Mouse (Mus musculus) midbrain, embryonic 13.5 days (tissue): ENCODE measurements around the gene Sh3rf1. TPM values are rescaled to one million over a fixed set of nuclear protein-coding genes. Genes with fewer than 3 reads are reported as not detected.
"Not testable (repeated sequence)": the region's sequence is repeated elsewhere in the genome, so short reads cannot be mapped to it uniquely, and the experiment has no call there.

Experiments
- ATAC-seq: fragments of 200-750 bp; cut with Nextera tagmentation; 2 replicates; pipeline ENCODE4 v1.8.0; 2017; ENCODE audit warnings: mild to moderate bottlenecking, moderate TSS enrichment, moderate library complexity
- H3K27ac ChIP-seq: fragments of 300-500 bp; sonication (generic); 2 replicates; pipeline ENCODE4 v1.5.1; 2015; ENCODE audit warnings: inconsistent platforms, mild to moderate bottlenecking, moderate library complexity
- H3K27me3 ChIP-seq: fragments of 300-500 bp; sonication (generic); 2 replicates; pipeline ENCODE4 v1.6.1; 2015; ENCODE audit warnings: mild to moderate bottlenecking, inconsistent platforms
- H3K36me3 ChIP-seq: fragments of 300-500 bp; sonication (generic); 2 replicates; pipeline ENCODE4 v1.6.1; 2015; ENCODE audit warnings: mild to moderate bottlenecking, inconsistent platforms
- H3K4me1 ChIP-seq: fragments of 300-500 bp; sonication (generic); replicated peaks from 2 replicates; pipeline ENCODE4 v1.6.1; 2015; ENCODE audit warnings: inconsistent platforms
- H3K4me2 ChIP-seq: fragments of 300-500 bp; sonication (generic); replicated peaks from 2 replicates; pipeline ENCODE4 v1.6.1; 2015; ENCODE audit warnings: moderate library complexity, mild to moderate bottlenecking, inconsistent platforms
- H3K4me3 ChIP-seq: fragments of 300-500 bp; sonication (generic); replicated peaks from 2 replicates; pipeline ENCODE4 v1.5.1; 2015; ENCODE audit warnings: mild to moderate bottlenecking, inconsistent platforms
- H3K9ac ChIP-seq: fragments of 300-500 bp; sonication (generic); replicated peaks from 2 replicates; pipeline ENCODE4 v1.6.1; 2015; ENCODE audit warnings: mild to moderate bottlenecking, inconsistent platforms
- H3K9me3 ChIP-seq: fragments of 300-500 bp; sonication (generic); 2 replicates; pipeline ENCODE4 v1.6.1; 2016; ENCODE audit warnings: mild to moderate bottlenecking, inconsistent platforms
- WGBS: fragments of 180-500 bp; shearing (Covaris S2); methylation state at CpG from one replicate; pipeline ENCODE4 v1.1.7; 2015; 5-methylcytosine and 5-hydroxymethylcytosine counted together
- polyA plus RNA-seq: library from polyadenylated mRNA; unstranded; fragments of >200 nt; fragmentation: Nextera tagmentation; extraction: Ambion mirVana; gene quantifications from 2 replicates; pipeline ENCODE4 v1.2.1, GENCODE M21; 2015

Gene Sh3rf1
- polyA plus RNA-seq, 1 experiment from 2014 or later, result 29.8 TPM

GRCm38 (mm10) chr8:61397139-61397538 is 173.5 kb downstream of the Sh3rf1 start:
- H3K9me3 ChIP-seq, result no peaks in the 10 kb centered on the region
- H3K36me3 ChIP-seq, result peaks cover 17% of the 10 kb centered on the region
- H3K9ac ChIP-seq, result no peak overlapping the region
- no peaks in the 10 kb centered on the region for H3K27me3 ChIP-seq
- 88% methylated on average over 2 of the region's 2 CpGs for WGBS
- H3K4me1 ChIP-seq, result no peaks in the 10 kb centered on the region
- no peak overlapping the region for H3K4me3 ChIP-seq
- H3K4me2 ChIP-seq, result no peak overlapping the region
- H3K27ac ChIP-seq, result no peak overlapping the region
- no peak for ATAC-seq

DNA sequence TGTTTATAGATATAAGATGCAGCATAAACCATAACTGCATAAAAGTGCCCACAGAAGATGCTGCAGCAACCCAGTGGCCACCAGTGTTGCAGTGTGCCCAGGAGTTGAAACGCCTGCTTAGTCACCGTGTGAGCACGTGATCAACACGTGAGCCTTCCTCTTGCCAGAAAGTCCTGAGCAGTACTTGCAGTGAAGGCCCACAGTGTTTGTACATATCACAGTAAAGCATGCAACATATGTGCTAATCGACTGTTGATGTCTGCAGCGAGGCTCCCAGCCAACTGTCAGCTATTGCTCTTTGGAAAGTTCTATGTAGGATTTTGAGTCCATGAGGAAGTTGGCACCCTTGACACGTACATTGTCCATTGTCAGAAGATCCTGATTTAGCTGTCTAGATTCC is 174.1 kb downstream of the Sh3rf1 start:
- peaks cover 17% of the 10 kb centered on the region for H3K36me3 ChIP-seq
- H3K27ac ChIP-seq, result no peak overlapping the region
- peaks cover 3% of the 10 kb centered on the region for H3K4me1 ChIP-seq
- H3K27me3 ChIP-seq, result no peaks in the 10 kb centered on the region
- 95% methylated on average over 7 of the region's 7 CpGs for WGBS
- H3K9ac ChIP-seq, result no peak overlapping the region
- no peak overlapping the region for H3K4me2 ChIP-seq
- ATAC-seq, result no peak
- H3K9me3 ChIP-seq, result no peaks in the 10 kb centered on the region
- H3K4me3 ChIP-seq, result no peak overlapping the region

DNA sequence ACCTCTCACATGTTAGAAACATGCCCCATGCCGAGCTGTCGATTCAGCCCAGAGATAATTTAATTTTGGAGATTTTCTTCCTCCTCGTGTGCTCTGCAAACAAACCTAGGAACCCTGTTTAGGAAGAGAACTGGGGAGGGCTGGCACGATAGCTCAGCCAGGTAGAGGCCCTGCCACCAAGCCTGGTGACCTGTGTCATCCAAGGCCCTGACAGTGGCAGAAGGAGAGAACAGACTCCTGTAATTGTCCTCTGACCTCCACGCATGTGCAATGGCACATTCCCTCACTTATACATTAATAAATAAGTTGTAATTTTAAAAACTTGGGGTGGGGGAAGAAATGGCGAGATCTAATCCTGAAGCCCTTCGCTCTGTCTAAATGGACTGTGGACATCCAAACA is 179.2 kb downstream of the Sh3rf1 start:
- no peak overlapping the region for H3K9ac ChIP-seq
- no peaks in the 10 kb centered on the region for H3K36me3 ChIP-seq
- H3K27ac ChIP-seq, result peak overlapping the region; percentile 89
- peaks cover 27% of the 10 kb centered on the region for H3K4me1 ChIP-seq
- no peak overlapping the region for H3K4me3 ChIP-seq
- peak; percentile 46; the same call in 1 of the 2 replicates for ATAC-seq
- H3K4me2 ChIP-seq, result no peak overlapping the region
- no peaks in the 10 kb centered on the region for H3K27me3 ChIP-seq
- no peaks in the 10 kb centered on the region for H3K9me3 ChIP-seq
- WGBS, result 61% methylated on average over 7 of the region's 7 CpGs

DNA sequence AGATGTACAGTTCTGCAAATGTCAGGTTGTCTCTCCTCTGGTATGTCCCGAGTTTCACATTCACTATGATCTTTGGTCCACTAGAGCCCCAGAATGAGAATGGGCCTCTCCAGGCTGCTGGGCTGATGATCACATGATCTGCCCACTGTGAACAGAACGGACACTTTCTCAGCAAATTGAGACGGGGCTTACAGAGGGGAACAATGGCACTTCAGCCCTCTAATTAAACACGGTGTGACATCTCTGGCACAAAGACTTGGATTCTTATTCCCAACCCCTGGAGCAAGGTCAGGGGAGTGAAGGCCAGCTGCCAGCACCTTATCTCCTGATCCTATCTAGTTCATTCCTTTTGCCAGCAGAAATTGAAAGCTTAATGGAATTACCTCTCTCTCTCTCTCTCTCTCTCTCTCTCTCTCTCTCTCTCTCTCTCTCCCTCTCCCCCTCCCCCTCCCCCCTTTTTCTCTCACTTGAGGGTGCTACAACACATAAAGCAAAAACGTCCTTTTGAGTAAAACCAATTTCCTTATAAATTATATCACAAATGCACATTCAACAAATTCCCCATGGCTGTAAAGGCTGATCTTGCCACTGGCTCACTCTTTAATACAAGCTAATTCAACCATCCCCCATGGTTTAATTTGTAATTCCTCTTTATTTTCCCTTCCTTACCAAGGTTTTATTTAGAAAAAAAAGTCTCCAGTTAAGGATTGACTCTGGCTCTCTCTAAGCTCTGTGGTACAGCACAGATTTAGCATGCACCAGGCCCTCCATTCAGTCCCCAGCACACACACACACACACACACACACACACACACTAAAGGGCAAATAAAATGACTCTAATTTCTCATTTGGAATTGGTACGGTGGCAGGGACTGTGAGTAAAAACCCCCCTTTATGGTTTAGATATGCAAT is 179.8 kb downstream of the Sh3rf1 start:
- Histone ChIP-seq H3K27me3 (no peaks in the 10 kb centered on the region), H3K36me3 (no peaks in the 10 kb centered on the region), H3K9ac (no peak overlapping the region), H3K4me3 (no peak overlapping the region), H3K4me2 (peak overlapping the region; percentile 19; the same call in 1 of the 2 replicates), H3K4me1 (peaks cover 27% of the 10 kb centered on the region), H3K9me3 (no peaks in the 10 kb centered on the region), H3K27ac (peak overlapping the region; percentile 89)
- WGBS, result 2% methylated on average over 6 of the region's 6 CpGs
- ATAC-seq, result peak; percentile 88

GRCm38 (mm10) chr8:61404178-61404560 is 180.5 kb downstream of the Sh3rf1 start:
- Histone ChIP-seq H3K4me2 (no peak overlapping the region), H3K27me3 (no peaks in the 10 kb centered on the region), H3K4me1 (peaks cover 27% of the 10 kb centered on the region), H3K9me3 (no peaks in the 10 kb centered on the region), H3K27ac (peak overlapping the region; percentile 89), H3K36me3 (no peaks in the 10 kb centered on the region), H3K9ac (no peak overlapping the region), H3K4me3 (no peak overlapping the region)
- ATAC-seq, result peak; percentile 85
- WGBS, result 7% methylated on average over 3 of the region's 3 CpGs

DNA sequence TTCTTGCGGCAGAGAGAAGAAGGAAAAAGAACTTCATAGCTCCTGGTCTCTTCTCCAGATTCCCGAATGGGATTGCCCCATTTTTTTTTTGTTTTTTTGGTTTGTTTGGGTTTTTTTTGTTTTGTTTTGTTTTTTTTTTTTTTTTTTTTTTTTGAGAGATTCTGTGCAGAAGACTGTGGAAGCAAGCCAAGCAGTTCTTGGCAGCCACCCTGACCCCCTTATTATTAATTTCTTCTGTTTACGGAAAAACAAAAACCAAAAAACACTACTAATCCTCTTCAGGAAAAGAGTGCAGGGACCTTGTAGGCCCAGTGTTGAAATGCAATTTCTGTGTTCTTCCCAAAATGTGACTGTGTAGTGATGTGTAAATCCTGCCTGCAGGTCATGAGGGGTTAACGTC is 185.4 kb downstream of the Sh3rf1 start:
- Histone ChIP-seq H3K4me2 (no peak overlapping the region), H3K4me1 (peaks cover 11% of the 10 kb centered on the region), H3K27me3 (no peaks in the 10 kb centered on the region), H3K27ac (no peak overlapping the region), H3K4me3 (no peak overlapping the region), H3K36me3 (no peaks in the 10 kb centered on the region), H3K9me3 (no peaks in the 10 kb centered on the region), H3K9ac (no peak overlapping the region)
- ATAC-seq, result no peak
- 88% methylated on average over 4 of the region's 4 CpGs for WGBS

GRCm38 (mm10) chr8:61409712-61410111 is 186.0 kb downstream of the Sh3rf1 start:
- 89% methylated on average over 5 of the region's 5 CpGs for WGBS

GRCm38 (mm10) chr8:61419521-61419920 is 195.8 kb downstream of the Sh3rf1 start:
- Histone ChIP-seq H3K4me1 (peaks cover 22% of the 10 kb centered on the region), H3K27me3 (no peaks in the 10 kb centered on the region), H3K36me3 (no peaks in the 10 kb centered on the region), H3K9ac (no peak overlapping the region), H3K4me3 (no peak overlapping the region), H3K27ac (no peak overlapping the region; the same call in 1 of the 2 replicates), H3K4me2 (no peak overlapping the region), H3K9me3 (no peaks in the 10 kb centered on the region)
- 88% methylated on average over 3 of the region's 3 CpGs for WGBS
- no peak for ATAC-seq

More at GRCm38 (mm10) chr8:61409712-61410111, 186.0 kb downstream of the Sh3rf1 start:
- not testable (repeated sequence) for H3K9me3 ChIP-seq, H3K9ac ChIP-seq, H3K27me3 ChIP-seq, H3K4me3 ChIP-seq, ATAC-seq, H3K4me1 ChIP-seq, H3K27ac ChIP-seq, H3K4me2 ChIP-seq, H3K36me3 ChIP-seq

DNA sequence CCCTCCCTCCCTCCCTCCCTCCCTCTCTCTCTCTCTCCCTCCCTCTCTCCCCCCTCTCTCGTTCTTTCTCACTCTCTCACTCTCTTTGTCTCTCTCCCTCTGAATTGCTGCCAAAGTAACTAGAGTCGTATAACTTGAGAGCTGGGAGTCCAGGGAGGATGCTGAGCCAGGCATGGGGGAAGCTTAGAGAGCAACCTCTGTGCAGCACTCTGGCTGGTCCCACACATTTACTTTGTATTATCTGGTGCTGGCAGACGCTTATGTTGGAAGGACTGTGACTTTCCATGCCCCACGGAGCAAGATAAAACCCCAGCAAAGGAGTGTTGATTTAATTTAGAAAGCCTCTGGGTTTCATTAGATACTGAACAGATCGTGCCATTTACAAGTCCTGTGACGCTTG is 196.5 kb downstream of the Sh3rf1 start:
- ATAC-seq, result peak; percentile 59; the same call in 1 of the 2 replicates
- H3K27ac ChIP-seq, result peak overlapping the region; percentile 39; the same call in 1 of the 2 replicates
- 30% methylated on average over 6 of the region's 6 CpGs for WGBS

GRCm38 (mm10) chr8:61421606-61422005 is 197.9 kb downstream of the Sh3rf1 start:
- no peaks in the 10 kb centered on the region for H3K27me3 ChIP-seq
- no peak overlapping the region for H3K27ac ChIP-seq
- H3K9ac ChIP-seq, result no peak overlapping the region
- no peak for ATAC-seq
- H3K4me3 ChIP-seq, result no peak overlapping the region
- no peaks in the 10 kb centered on the region for H3K9me3 ChIP-seq
- no peak overlapping the region for H3K4me2 ChIP-seq
- 90% methylated on average over 11 of the region's 11 CpGs for WGBS
- peaks cover 22% of the 10 kb centered on the region for H3K4me1 ChIP-seq
- no peaks in the 10 kb centered on the region for H3K36me3 ChIP-seq

More for the DNA sequence above, 196.5 kb downstream of the Sh3rf1 start:
- Histone ChIP-seq H3K4me3 (no peak overlapping the region), H3K36me3 (no peaks in the 10 kb centered on the region), H3K9me3 (no peaks in the 10 kb centered on the region), H3K4me1 (peaks cover 22% of the 10 kb centered on the region), H3K4me2 (no peak overlapping the region), H3K27me3 (no peaks in the 10 kb centered on the region), H3K9ac (no peak overlapping the region)

- Histone ChIP-seq H3K4me3 (no peak overlapping the region), H3K27ac (no peak overlapping the region), H3K27me3 (no peaks in the 10 kb centered on the region), H3K9me3 (no peaks in the 10 kb centered on the region), H3K9ac (no peak overlapping the region), H3K4me1 (peaks cover 15% of the 10 kb centered on the region), H3K36me3 (no peaks in the 10 kb centered on the region), H3K4me2 (no peak overlapping the region)
- ATAC-seq, result no peak
Observed at GRCm38 (mm10) chr8:61425125-61425524, 201.5 kb downstream of the Sh3rf1 start.

DNA sequence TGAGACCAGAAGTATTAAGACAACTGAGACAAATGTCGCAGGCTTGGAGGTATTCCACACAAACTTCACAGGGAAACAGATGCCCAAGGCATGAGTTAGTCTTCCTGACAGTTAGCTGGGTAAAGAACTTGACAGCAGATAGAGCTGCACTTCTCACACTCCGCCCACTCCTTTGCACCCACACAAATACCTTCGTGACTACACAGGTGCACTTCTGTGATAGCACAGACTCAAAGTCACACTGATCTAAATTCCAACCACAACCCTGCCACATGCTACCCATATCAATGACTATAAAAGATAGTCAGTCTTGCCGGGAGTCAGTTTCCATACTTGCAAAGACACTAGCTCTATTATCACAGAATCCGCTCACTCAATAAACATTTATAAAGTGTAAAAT is 202.4 kb downstream of the Sh3rf1 start:
- Histone ChIP-seq H3K4me1 (peaks cover 6% of the 10 kb centered on the region; the same call in 1 of the 2 replicates), H3K27me3 (no peaks in the 10 kb centered on the region), H3K4me2 (no peak overlapping the region), H3K9ac (no peak overlapping the region), H3K36me3 (no peaks in the 10 kb centered on the region), H3K27ac (no peak overlapping the region), H3K9me3 (no peaks in the 10 kb centered on the region), H3K4me3 (no peak overlapping the region)
- WGBS, result 86% methylated on average over 5 of the region's 5 CpGs
- no peak for ATAC-seq
